Mouse (Mus musculus) embryonic facial prominence, embryonic 12.5 days (tissue): ENCODE measurements around the gene Serinc2. TPM values are rescaled to one million over a fixed set of nuclear protein-coding genes. Genes with fewer than 3 reads are reported as not detected.
A peak's percentile ranks its signal among the peaks of the same experiment; 100 is the strongest.

Source experiments
- ATAC-seq: fragments of 200-750 bp; cut with Nextera tagmentation; 2 replicates; pipeline ENCODE4 v1.8.0; 2017; ENCODE audit not compliant: insufficient number of reproducible peaks, insufficient read depth, low FRiP score, low TSS enrichment
- H3K27ac ChIP-seq: fragments of 300-500 bp; sonication (generic); 2 replicates; pipeline ENCODE4 v1.5.1; 2016; ENCODE audit warnings: mild to moderate bottlenecking
- H3K27me3 ChIP-seq: fragments of 300-500 bp; sonication (generic); 2 replicates; pipeline ENCODE4 v1.6.1; 2016; ENCODE audit warnings: mild to moderate bottlenecking, moderate library complexity
- H3K36me3 ChIP-seq: fragments of 300-500 bp; sonication (generic); 2 replicates; pipeline ENCODE4 v1.6.1; 2016; ENCODE audit warnings: mild to moderate bottlenecking
- H3K4me1 ChIP-seq: fragments of 300-500 bp; sonication (generic); 2 replicates; pipeline ENCODE4 v1.6.1; 2016
- H3K4me2 ChIP-seq: fragments of 300-500 bp; sonication (generic); replicated peaks from 2 replicates; pipeline ENCODE4 v1.6.1; 2016; ENCODE audit warnings: mild to moderate bottlenecking, moderate library complexity
- H3K4me3 ChIP-seq: fragments of 300-500 bp; sonication (generic); 2 replicates; pipeline ENCODE4 v1.5.1; 2016; ENCODE audit warnings: mild to moderate bottlenecking
- H3K9ac ChIP-seq: fragments of 300-500 bp; sonication (generic); 2 replicates; pipeline ENCODE4 v1.6.1; 2016; ENCODE audit warnings: mild to moderate bottlenecking, moderate library complexity
- H3K9me3 ChIP-seq: fragments of 300-500 bp; sonication (generic); 2 replicates; pipeline ENCODE4 v1.6.1; 2016; ENCODE audit warnings: mild to moderate bottlenecking, moderate library complexity
- WGBS: fragments of 180-500 bp; shearing (Covaris S2); methylation state at CpG from one replicate; pipeline ENCODE4 v1.1.7; 2016; 5-methylcytosine and 5-hydroxymethylcytosine counted together
- polyA plus RNA-seq: library from polyadenylated mRNA; unstranded; fragments of >200 nt; fragmentation: Nextera tagmentation; extraction: Ambion mirVana; gene quantifications from 2 replicates; pipeline ENCODE4 v1.2.1, GENCODE M21; 2016

Gene Serinc2
- polyA plus RNA-seq, 1 experiment from 2014 or later: 154 TPM

DNA sequence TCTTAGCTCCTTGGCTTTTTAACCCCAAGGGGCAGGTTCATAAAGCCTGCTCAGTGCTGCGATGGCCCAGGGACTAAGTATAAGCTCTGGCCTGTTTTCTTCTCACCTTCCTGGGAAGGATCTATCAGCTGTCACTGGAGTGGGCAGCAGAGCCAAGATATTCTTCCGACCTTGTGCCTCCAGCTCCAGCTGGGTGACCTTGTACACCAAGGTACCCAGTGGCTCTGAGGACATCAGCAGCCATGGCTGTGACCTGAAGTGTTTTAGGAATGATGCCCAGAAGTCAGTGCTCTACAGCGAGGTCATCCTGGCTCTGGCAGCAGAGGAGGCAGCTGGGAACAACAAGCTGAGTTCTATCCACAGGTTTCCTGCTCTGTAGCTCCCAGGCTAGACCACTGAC is 33.5 kb upstream of the Serinc2 start:
- Histone ChIP-seq H3K36me3 (peaks cover 20% of the 10 kb centered on the region), H3K27me3 (peaks cover 30% of the 10 kb centered on the region), H3K4me2 (no peak overlapping the region), H3K4me3 (no peak overlapping the region), H3K27ac (no peak overlapping the region), H3K4me1 (peaks cover 10% of the 10 kb centered on the region), H3K9me3 (no peaks in the 10 kb centered on the region), H3K9ac (no peak overlapping the region)
- no peak for ATAC-seq
- WGBS: 88% methylated on average over 3 of the region's 3 CpGs

DNA sequence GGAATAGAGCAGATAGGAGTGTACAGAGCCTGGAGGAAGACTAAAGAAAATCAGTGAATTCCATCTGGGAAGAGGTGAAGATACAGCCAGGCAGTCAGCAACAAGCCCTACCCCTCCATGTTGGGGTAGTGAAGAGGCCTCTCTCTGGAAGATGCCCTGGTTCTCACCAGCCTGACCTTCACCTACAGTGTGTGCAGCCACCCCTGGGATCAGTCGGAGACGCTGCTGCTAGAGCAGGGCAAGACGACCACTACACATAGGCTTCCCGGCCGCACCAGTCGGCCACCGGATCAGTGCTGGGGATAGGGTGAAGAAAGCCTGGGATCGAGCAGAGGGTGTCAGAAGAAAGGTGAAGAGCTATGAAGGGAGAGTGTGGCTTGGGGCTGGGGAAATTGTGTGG is 30.2 kb upstream of the Serinc2 start:
- H3K36me3 ChIP-seq: no peaks in the 10 kb centered on the region; the same call in 1 of the 2 replicates
- H3K9ac ChIP-seq: no peak overlapping the region
- no peak for ATAC-seq
- H3K4me3 ChIP-seq: peak overlapping the region; percentile 48
- H3K27me3 ChIP-seq: peaks cover 41% of the 10 kb centered on the region
- 49% methylated on average over 8 of the region's 8 CpGs for WGBS
- H3K27ac ChIP-seq: no peak overlapping the region
- H3K9me3 ChIP-seq: no peaks in the 10 kb centered on the region
- H3K4me1 ChIP-seq: peaks cover 10% of the 10 kb centered on the region
- H3K4me2 ChIP-seq: peak overlapping the region; percentile 96

DNA sequence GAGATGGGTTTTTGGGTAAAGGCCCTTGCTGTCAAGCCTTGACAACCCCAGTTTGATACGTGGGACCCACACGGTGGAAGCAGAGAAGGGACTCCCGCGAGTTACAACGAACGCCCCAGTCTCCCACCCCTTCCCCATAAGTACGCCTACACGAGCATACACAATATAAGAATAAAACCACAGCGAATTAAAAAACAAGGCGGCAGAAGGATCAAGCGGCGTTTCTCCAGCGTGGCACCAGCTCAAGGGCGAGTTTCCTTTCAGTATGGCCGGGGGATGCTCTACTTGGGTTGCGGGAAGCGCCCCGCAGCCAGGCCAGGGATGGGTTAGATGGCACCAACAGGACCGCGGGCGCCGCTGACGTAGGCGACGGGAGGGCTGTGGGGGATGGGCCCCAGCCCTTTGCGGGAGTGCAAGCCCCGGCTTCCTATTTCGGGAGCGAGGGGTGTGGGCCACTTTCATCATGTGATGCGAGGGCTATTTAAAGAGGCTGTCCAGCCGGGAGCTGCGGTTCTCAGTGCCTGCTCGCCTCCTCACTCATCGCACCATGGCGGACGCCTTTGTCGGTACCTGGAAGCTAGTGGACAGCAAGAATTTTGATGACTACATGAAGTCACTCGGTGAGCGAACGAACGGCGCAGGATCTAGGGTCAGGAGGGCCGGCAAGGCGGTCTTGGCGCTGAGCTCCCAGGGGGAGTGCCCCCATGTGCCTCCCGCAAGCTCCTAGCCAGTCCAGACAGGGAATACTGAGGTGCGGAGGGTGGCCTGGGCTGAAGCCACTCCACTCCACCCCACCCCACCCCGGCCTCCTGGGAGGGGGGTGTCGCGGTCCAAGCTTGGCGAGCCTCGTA is 29.5 kb upstream of the Serinc2 start, which contains the start of the genes Fabp3 and Gm10570:
Fabp3 (plus strand) TSS at position 365 of the 851 bp plus-strand sequence.
Gm10570 (minus strand) TSS at position 444 of the 851 bp plus-strand sequence.
- H3K4me2 ChIP-seq: peak within 1 kb of the TSS; percentile 96
- peaks cover 41% of the 10 kb centered on the region for H3K27me3 ChIP-seq
- peak; percentile 36; the same call in 1 of the 2 replicates for ATAC-seq
- H3K36me3 ChIP-seq: no peaks in the 10 kb centered on the region
- H3K9ac ChIP-seq: peak within 1 kb of the TSS; percentile 45
- H3K4me1 ChIP-seq: peaks cover 10% of the 10 kb centered on the region
- WGBS: under 1% methylated on average over 52 of the region's 52 CpGs
- no peak within 1 kb of the TSS for H3K27ac ChIP-seq
- H3K4me3 ChIP-seq: peak within 1 kb of the TSS; percentile 48
- H3K9me3 ChIP-seq: no peaks in the 10 kb centered on the region

DNA sequence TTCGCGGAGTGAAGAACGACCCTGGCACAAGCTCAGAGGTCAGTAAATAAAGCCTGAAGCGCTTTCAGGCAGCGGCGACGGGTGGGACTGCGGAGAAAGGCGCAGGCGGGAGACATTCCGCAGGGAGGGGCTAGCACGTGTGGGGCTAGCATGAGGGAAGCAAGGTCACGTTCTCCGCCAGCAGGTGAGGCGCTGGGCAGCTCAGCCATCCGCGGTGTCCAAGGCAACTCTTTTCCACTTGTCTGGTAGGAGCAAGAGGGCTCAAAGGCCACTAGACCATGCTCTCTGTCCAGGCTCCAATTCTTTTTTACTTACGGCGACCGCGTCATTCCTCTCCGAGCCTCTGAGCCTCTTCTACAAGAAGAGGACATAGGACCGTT is 28.8 kb upstream of the Serinc2 start:
- under 1% methylated on average over 23 of the region's 23 CpGs for WGBS
- Histone ChIP-seq H3K27ac (no peak overlapping the region), H3K4me3 (peak overlapping the region; percentile 48), H3K9me3 (no peaks in the 10 kb centered on the region), H3K27me3 (peaks cover 41% of the 10 kb centered on the region), H3K9ac (peak overlapping the region; percentile 45), H3K36me3 (no peaks in the 10 kb centered on the region), H3K4me2 (peak overlapping the region; percentile 96), H3K4me1 (peaks cover 10% of the 10 kb centered on the region)
- no peak for ATAC-seq

DNA sequence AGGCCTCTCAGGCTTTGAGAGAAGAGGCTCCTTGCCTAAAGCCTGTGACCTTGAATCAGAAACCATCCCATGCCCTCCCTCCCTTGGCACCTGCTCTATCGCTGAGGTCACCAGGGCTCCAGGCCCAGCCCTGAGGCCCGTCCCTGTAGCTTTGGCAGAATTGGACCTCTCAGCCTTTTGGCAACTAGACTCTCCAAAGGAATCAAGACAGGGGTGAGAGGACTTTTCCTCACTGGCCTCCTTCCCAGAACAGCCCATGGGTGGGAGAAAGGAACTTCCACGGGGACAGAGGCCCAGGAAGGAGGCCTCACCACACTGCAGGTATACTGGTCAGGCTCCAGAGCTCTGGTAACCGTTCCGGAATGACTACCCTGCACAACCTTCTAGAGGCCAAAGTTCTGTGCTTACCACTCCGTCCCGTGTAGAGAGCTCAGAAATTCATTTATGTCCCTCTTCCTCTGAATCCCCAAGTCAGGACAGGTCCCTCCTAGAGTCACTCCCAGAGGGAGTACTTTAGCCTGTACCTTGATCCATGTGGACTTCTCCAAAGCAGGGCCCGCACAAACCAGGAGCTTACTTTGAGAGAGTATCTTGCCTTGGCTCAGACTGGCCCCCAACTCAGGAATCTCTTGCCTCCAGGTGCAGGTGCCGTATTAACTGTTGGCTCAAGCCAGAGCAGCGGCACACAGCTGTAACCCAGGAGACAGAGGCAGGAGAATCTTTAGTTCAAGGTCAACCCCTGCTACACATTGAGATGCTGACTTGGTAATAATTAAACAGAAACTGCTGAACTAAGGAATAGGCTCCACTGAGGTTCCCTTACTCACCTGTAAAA is 28.0 kb upstream of the Serinc2 start:
- H3K4me3 ChIP-seq: no peak overlapping the region
- H3K27me3 ChIP-seq: peaks cover 41% of the 10 kb centered on the region
- H3K4me2 ChIP-seq: peak overlapping the region; percentile 96; the same call in 1 of the 2 replicates

DNA sequence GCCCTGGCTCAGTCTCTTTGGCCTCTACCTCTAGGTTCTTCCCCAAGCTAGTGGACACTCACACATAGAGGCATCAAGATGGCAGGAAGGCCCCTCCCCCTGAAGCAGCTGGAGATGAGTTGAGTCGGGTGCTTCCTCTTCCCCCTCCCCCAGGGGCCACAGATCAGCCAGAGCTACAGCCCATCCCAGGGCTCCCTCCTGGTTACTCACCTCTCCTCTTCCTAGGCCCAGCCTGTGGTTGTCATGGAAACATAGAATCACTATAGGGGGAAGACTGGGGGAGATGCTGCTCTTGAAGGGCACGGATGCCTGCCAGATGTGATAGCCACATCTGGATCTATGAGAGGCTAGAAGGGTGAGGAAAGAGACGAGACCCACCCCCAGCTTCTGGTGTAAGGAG is 25.7 kb upstream of the Serinc2 start:
- no peak for ATAC-seq
- 15% methylated on average over 3 of the region's 3 CpGs for WGBS
- peaks cover 32% of the 10 kb centered on the region for H3K27me3 ChIP-seq

More for the DNA sequence above, 28.0 kb upstream of the Serinc2 start:
- Histone ChIP-seq H3K9me3 (no peaks in the 10 kb centered on the region), H3K9ac (no peak overlapping the region), H3K27ac (no peak overlapping the region), H3K4me1 (peaks cover 10% of the 10 kb centered on the region), H3K36me3 (no peaks in the 10 kb centered on the region)
- WGBS: 74% methylated on average over 10 of the region's 10 CpGs
- no peak for ATAC-seq

DNA sequence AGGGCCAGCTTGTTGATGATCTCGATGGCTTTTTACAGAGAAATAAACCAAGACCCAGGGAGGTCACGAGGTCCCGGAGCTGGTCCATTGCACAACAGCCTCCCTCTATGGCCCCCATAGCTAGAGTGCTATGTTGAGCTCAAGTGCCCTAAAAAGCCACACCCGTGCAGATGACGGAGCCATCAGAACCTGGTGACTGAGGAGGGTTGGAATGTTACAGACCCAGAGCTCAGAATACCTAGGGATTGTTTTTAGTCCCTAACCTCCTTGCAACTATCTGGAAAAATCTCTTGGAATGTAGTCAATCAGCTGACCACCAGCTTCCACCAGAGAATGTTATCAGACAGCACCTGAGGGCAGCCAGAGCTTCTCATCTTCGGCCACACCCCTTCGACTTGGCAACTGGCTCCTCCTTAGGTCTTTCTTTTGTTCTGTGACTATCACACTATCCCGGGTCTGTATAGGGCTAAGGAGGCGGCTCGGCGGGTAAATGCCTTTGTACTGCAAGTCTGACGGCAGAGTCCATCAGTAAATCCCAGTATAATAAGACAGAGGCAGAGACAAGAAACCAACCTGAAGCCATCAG is 23.4 kb upstream of the Serinc2 start:
- no peak for ATAC-seq
- Histone ChIP-seq H3K4me2 (no peak overlapping the region), H3K36me3 (no peaks in the 10 kb centered on the region), H3K27me3 (peaks cover 9% of the 10 kb centered on the region), H3K4me3 (no peak overlapping the region), H3K27ac (no peak overlapping the region), H3K4me1 (no peaks in the 10 kb centered on the region), H3K9me3 (no peaks in the 10 kb centered on the region), H3K9ac (no peak overlapping the region)
- 53% methylated on average over 12 of the region's 12 CpGs for WGBS

More for the DNA sequence above, 25.7 kb upstream of the Serinc2 start:
- H3K4me3 ChIP-seq: no peak overlapping the region
- H3K4me1 ChIP-seq: peaks cover 10% of the 10 kb centered on the region
- no peaks in the 10 kb centered on the region for H3K36me3 ChIP-seq
- no peak overlapping the region for H3K9ac ChIP-seq
- no peak overlapping the region for H3K4me2 ChIP-seq
- no peaks in the 10 kb centered on the region for H3K9me3 ChIP-seq
- no peak overlapping the region for H3K27ac ChIP-seq

DNA sequence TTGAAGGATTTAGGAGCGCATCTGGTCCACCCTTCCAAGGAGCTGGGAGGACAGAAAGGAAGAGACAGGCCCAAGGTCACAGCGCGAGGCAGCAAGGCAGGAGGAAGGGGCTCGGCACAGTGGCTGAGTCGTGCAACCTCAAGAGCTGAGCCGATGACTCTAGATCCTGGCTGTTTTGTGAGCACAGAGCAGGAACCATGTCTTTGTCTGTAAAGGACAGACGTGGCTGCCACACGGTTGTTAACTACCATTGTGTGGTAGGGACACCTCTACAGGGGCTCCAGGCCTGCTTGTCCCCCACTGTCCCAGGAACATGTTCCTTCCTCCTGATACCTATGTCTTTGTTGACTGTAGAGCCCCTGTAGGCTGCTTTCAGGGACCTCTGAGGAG is 20.6 kb upstream of the Serinc2 start:
- Histone ChIP-seq H3K9me3 (no peaks in the 10 kb centered on the region), H3K36me3 (no peaks in the 10 kb centered on the region), H3K27ac (no peak overlapping the region), H3K4me2 (no peak overlapping the region), H3K4me1 (no peaks in the 10 kb centered on the region), H3K9ac (peak overlapping the region; percentile 16; the same call in 1 of the 2 replicates), H3K4me3 (no peak overlapping the region), H3K27me3 (no peaks in the 10 kb centered on the region)
- ATAC-seq: no peak
- 77% methylated on average over 8 of the region's 8 CpGs for WGBS

DNA sequence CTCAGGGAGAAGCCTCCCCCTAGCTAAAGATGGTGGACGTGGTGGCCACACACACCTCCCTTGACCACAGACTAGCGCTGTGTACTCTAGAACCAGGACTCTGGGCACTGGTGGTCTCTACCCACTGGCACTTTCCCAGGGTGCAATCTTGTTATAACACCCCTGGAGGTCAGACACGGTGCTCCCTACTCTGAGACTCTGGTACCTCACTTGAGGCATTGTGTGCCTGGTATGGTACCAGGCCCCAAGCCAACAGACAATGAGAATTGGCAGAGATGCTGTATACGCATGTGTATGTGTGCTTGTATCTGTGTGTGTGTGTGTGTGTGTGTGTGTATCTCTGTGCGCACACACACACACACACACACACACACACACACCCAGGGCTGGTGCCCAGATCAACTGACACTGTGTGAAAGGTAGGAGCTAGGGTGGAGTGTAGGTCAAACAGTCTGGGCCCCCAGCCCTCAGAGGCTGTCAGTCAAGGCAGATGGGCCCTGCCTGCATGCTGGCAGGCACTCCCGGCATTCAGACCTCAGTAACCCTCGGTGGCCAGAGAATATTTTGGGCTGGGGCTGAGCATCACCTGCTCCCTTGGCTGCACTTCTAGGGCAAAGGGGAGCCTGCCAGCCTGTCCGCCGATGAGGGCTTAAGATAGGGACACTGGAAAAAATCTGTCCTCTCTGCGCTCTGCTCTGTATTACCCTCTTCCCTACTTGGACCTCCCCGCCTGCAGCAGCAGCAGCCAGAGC is 20.0 kb upstream of the Serinc2 start:
- no peak for ATAC-seq
- no peak overlapping the region for H3K4me3 ChIP-seq
- no peak overlapping the region for H3K4me2 ChIP-seq
- H3K27me3 ChIP-seq: no peaks in the 10 kb centered on the region
- peak overlapping the region; percentile 16; the same call in 1 of the 2 replicates for H3K9ac ChIP-seq
- no peaks in the 10 kb centered on the region for H3K36me3 ChIP-seq
- H3K4me1 ChIP-seq: no peaks in the 10 kb centered on the region
- no peaks in the 10 kb centered on the region for H3K9me3 ChIP-seq
- no peak overlapping the region for H3K27ac ChIP-seq
- 73% methylated on average over 11 of the region's 11 CpGs for WGBS

DNA sequence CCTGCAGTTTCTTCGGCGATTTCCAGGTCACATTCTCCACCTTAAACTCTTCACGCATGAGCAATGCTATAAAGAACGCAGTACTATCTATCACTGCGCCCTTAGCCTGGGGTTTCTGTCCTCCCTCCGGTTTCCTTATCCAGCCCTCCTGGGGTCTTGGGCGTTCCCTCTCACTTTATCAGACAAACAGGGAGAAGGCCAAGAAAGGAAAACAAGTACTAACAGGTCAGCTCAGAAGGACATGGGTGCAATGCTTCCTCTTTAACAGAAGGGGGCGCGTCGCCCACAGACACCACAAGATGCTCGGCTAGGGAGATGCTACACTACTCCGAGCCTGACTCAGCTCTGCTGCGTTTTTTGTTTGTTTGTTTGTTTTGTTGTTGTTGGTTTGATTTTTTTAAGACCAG is 18.1 kb upstream of the Serinc2 start:
- no peaks in the 10 kb centered on the region for H3K4me1 ChIP-seq
- 20% methylated on average over 13 of the region's 13 CpGs for WGBS
- no peak for ATAC-seq

More for the DNA sequence above, 18.1 kb upstream of the Serinc2 start:
- H3K9me3 ChIP-seq: no peaks in the 10 kb centered on the region
- no peak overlapping the region for H3K4me3 ChIP-seq
- no peak overlapping the region for H3K9ac ChIP-seq
- no peaks in the 10 kb centered on the region for H3K27me3 ChIP-seq
- no peaks in the 10 kb centered on the region for H3K36me3 ChIP-seq
- H3K4me2 ChIP-seq: no peak overlapping the region
- no peak overlapping the region for H3K27ac ChIP-seq
